ENCODE assay signal across 10 mouse cellular contexts in genomic region chr12:100534028-100534427, GRCm38 (mm10). TPM values are rescaled to one million over a fixed set of nuclear protein-coding genes. Genes with fewer than 3 reads are reported as not detected.
A peak's percentile ranks its signal among the peaks of the same experiment; 100 is the strongest.
DNase-seq lines count a peak whose midpoint lies in the region; ATAC-seq lines count a peak whose summit lies in the region.
"Had no signal": no experiment of that assay in that cellular context is flagged by ENCODE, and none has a peak within 500 bp of the region (broad histone marks: within the 10 kb centered on the region; RNA-seq: fewer than 3 reads in every experiment).

No protein-coding gene starts in this region.

- no peak overlapping the region for H3K4me3 ChIP-seq in limb, embryonic 11.5 days (ENCODE audit: low read depth, low read length)
- H3K4me3 ChIP-seq: liver, embryonic 13.5 days had no signal

- peaks cover 3% of the 10 kb centered on the region for H3K4me1 ChIP-seq in limb, embryonic 11.5 days (ENCODE audit: control insufficient read depth, insufficient read depth, low read length)

- ATAC-seq in frontal cortex, adult (ENCODE audit: low TSS enrichment) = peak; percentile 34; the same call in 1 of the 2 replicates
- no peak for ATAC-seq in limb, embryonic 11.5 days (ENCODE audit: insufficient number of reproducible peaks, low FRiP score, low TSS enrichment, low read depth)
- no peak for ATAC-seq in erythroid progenitor cell, adult 5-6 weeks (replicated peaks; ENCODE audit: low FRiP score, poor library complexity, severe bottlenecking)

- no peaks in the 10 kb centered on the region for H3K36me3 ChIP-seq in limb, embryonic 11.5 days (ENCODE audit: control insufficient read depth, insufficient read depth, low read length)
- H3K36me3 ChIP-seq: liver, embryonic 13.5 days had no signal

- 80% methylated on average over 3 of the region's 3 CpGs for WGBS in limb, embryonic 11.5 days

- H3K9me3 ChIP-seq in limb, embryonic 11.5 days (ENCODE audit: control insufficient read depth, low read length) = no peaks in the 10 kb centered on the region
- H3K9me3 ChIP-seq: liver, embryonic 13.5 days had no signal

- H3K9ac ChIP-seq in limb, embryonic 11.5 days (ENCODE audit: low read length) = no peak overlapping the region
- H3K9ac ChIP-seq: liver, embryonic 13.5 days had no signal

- H3K4me2 ChIP-seq in limb, embryonic 11.5 days (ENCODE audit: low read depth, severe bottlenecking) = no peak overlapping the region
- H3K4me2 ChIP-seq: liver, embryonic 13.5 days had no signal

- H3K27me3 ChIP-seq in limb, embryonic 11.5 days (ENCODE audit: control insufficient read depth, insufficient read depth, low read length) = no peaks in the 10 kb centered on the region
- H3K27me3 ChIP-seq: liver, embryonic 13.5 days had no signal

- no peak overlapping the region for H3K27ac ChIP-seq in limb, embryonic 11.5 days (replicated peaks; ENCODE audit: low read depth, low read length)
- H3K27ac ChIP-seq: liver, embryonic 13.5 days had no signal

- no peak for DNase-seq in frontal cortex, postnatal 10 days (ENCODE audit: low spot score in 2 of 2)
- DNase-seq in spleen, postnatal 4 days (ENCODE audit: low spot score in 2 of 2) = peak; percentile 6 to 28
- no peak for DNase-seq in spleen, postnatal 36 days (ENCODE audit: low spot score in 2 of 2)
- peak; percentile 20 for DNase-seq in limb, embryonic 11.5 days (ENCODE audit: low spot score)
- no peak for DNase-seq in thymus, postnatal 4 days
- no peak for DNase-seq in thymus, postnatal 10 days (ENCODE audit: low spot score in 2 of 2)
- DNase-seq: cerebellum, adult 11-12 months; liver, embryonic 13.5 days had no signal

RNA-seq across cellular contexts. Expression of gene Ttc7b, which starts 13.4 kb away (rescaled TPM):
- 7.0 and 9.8 TPM in 2 replicates for polyA plus RNA-seq in limb, embryonic 11.5 days (2014; fragmentation: Nextera tagmentation; extraction: Ambion mirVana)
- total RNA-seq in erythroid progenitor cell, adult 5-6 weeks (2015; ENCODE audit: low replicate concordance) = 3.6 and 13.4 TPM in 2 replicates
- 3.0 and 6.2 TPM in 2 replicates for total RNA-seq in erythroid progenitor cell, adult 5-6 weeks (2017; ENCODE audit: low replicate concordance)

Comparison
In these comparisons a context has a peak if more than half of its experiments do, and no peak if none do; other contexts are left out.
1. DNase-seq: peak in spleen, postnatal 4 days (2 of 2) and limb, embryonic 11.5 days (single experiment); none in frontal cortex, postnatal 10 days (0 of 2), spleen, postnatal 36 days (0 of 2), thymus, postnatal 4 days (single experiment) and thymus, postnatal 10 days (0 of 2).